Mouse (Mus musculus): ENCODE data around the gene Mxra7.
"Not testable (repeated sequence)": the region's sequence is repeated elsewhere in the genome, so short reads cannot be mapped to it uniquely, and the experiment has no call there.

The Mxra7 gene

DNA sequence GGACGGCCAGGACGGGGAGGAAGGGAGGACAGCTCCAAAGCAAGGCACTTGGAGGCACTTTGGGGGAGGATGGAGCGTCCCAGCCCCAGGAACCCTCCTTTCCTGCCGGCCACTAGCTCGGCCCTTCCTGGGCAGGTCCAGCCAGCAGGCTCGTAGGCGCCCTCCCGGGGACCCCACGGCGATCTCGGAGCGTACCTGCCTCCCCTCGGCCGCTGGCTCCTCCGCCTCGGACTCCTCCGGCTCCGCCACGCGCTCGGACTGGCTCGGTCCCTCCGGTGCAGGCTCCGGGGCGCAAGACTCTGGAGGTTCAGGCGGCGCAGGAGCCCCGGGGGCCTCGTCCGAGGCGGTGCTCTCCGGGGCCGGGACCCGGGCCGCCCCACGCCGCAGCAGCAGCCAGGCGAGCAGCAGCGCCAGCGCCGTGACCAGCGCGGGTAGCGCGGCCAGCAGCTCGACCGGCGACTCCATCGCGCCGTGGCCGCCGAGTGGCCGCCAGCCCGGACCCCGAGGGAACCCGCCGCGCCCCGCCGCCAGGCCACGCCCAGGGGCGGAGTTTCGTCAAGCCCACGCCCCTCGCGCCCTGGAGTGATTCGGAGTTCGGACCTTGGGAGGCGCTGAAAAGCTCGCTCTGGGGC, at the start of gene Mxra7:
TSS of gene Mxra7 (minus strand) at position 513 of the 632 bp plus-strand sequence.
- DNase-seq: peak; percentile 91

DNA sequence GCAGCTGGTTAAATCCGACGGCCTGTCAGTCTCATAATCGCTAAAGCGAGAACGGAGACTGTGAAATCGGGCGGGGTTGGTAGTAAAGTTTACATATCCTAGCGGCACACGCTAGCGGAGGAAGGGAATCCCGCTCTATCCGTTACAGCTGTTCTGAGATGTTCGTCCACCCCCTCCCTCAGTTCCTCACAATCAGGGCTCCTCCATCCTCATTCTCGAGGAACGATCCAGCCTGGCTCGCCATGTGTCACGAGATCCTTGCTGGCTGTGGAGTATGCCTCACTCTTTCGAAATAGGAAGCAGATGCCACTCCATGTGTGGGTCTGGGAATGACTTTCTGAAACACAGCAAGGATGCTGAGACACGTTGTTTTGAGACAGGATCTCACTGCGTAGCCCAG, 46.1 kb upstream of the Mxra7 start:
- DNase-seq: no peak

DNA sequence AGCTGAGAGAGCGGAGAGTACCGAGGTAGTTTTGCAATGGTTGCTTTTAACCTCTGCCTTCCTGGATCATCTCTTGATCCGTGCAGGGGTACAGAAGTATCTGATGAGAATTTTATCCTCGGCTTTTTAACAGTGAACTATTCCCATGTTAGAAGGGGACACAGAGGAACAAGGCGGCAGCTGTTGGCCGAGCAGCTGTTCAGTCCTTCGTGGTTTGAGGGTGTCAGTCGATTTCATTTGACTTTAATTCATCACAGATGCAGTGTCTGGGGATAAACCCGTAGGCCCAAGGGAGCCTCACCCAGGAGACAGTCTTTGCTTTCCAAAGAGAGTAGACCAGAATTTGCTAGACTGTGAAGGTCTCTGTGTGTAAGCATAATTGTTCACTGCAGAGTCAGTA, 43.7 kb upstream of the Mxra7 start:
- DNase-seq: no peak

GRCm38 (mm10) chr11:116869641-116870040, 41.8 kb upstream of the Mxra7 start:
- DNase-seq: no peak

- no peak for DNase-seq
Measured at GRCm38 (mm10) chr11:116869223-116869622, 41.4 kb upstream of the Mxra7 start.

DNA sequence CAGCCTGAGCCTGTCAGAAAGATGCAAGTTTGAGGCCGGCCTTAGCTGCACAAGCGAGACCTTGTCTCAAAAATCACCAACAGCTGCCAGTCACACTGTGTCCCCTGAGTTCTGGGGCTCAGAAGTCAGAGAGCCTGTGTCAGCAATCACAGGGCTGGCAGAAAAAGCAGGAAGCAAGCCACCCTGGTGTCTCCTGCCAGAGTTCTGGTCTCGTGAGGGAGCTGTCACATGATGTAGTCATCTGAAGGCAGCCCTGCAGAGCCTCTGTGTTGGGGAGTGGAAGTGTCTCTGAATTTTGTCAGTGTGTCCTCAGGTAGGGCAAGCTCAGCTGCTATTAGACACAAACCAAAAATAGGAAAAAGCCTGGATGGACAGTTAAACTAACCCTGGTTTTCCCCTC, 40.3 kb upstream of the Mxra7 start:
- no peak for DNase-seq

- no peak for DNase-seq
Measured at GRCm38 (mm10) chr11:116865945-116866585, 38.2 kb upstream of the Mxra7 start.

DNA sequence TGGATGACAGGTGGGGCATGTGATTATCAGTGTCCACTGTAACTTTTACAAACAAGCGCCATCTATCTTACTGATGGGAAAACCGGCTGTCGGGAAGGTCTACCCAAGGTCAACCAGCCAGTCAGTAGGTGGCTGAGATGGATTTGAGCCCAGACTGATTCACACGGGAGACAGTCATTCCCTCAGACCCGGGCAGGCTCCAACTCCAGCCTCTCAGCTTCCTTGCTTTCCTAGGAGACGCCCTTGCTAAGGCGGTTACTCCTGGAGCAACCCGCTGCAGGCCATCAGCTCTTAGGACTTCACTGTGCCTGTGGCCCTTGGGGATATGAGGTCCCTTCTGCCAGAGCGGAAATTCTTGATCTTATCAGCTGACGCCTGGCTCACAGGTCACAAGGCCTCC, 36.6 kb upstream of the Mxra7 start:
- no peak for DNase-seq

DNA sequence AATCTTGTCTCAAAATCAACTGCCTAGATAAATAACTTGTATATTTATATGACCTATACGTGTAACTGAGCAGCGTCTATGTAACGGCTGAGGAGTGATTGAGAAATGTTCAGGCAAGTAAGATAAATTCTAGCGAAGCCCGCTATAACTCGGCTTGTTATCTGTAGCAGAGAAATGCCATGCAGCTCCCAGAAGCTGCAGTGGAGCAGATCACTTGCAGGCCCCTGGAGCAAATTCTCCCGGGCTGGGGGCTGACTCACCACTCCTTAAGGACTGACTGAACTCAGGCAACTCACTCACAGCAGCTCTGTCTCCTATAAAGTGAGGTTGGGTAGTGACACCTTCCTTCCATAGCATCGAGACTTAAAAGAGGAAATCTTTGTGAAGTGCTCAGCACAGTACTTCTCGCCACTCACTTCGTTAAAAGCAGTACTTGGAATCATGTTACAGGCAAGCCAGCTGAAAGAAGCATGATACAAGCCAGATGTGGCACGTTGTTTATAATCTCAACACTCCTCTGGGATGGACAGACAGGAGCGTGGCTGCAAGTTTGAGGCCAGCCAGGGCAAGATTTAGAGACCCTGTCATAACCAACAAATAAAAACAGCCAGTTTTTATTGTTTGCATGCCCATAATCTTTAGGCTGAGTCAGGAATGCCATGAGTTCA, 29.5 kb upstream of the Mxra7 start:
- DNase-seq: no peak

GRCm38 (mm10) chr11:116854279-116854678, 26.4 kb upstream of the Mxra7 start:
- no peak for DNase-seq

- DNase-seq: peak; percentile 98
Measured at GRCm38 (mm10) chr11:116853512-116853928, 25.7 kb upstream of the Mxra7 start.

GRCm38 (mm10) chr11:116852891-116853511, 25.2 kb upstream of the Mxra7 start, which contains the start of gene Srsf2:
Srsf2 (minus strand) TSS chr11:116853094.
- peak; percentile 97 for DNase-seq

GRCm38 (mm10) chr11:116852291-116852890, 24.5 kb upstream of the Mxra7 start, which contains the start of gene Mfsd11:
Mfsd11 (plus strand) TSS chr11:116852440.
- peak; percentile 89 for DNase-seq

DNA sequence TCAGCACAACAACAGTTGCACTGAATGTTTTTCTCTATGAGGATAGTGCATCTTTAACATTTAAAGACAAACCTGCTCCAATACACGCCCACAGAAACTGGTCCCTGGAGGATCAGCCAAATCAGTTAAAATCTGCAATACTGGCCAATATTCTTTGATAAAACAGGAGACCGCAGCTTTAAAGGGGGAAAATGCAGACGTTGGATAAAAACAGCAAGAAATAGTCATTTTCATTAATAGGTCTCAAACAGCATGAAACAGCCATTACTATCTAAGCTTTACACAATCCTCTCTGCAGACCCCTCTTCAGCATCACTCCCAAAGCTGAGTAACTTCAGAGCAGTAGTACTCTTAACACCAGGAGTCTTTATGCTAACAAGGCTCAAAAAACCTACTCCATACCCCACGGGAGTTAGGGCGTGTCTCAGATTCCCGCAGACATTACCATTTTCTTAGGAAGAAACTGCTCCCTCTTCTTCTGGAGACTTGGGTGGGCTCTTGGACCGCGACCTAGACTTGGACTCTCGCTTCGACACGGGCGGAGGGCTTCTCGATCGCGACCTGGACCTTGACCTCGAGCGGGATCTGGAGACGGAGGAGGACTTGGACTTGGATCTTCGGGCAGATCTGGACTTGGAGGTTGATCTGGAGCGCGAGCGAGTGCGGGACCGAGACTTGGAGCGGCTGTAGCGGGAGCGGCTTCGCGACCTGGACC, 23.9 kb upstream of the Mxra7 start:
- no peak for DNase-seq

GRCm38 (mm10) chr11:116850833-116851477, 23.1 kb upstream of the Mxra7 start:
- DNase-seq: no peak

DNA sequence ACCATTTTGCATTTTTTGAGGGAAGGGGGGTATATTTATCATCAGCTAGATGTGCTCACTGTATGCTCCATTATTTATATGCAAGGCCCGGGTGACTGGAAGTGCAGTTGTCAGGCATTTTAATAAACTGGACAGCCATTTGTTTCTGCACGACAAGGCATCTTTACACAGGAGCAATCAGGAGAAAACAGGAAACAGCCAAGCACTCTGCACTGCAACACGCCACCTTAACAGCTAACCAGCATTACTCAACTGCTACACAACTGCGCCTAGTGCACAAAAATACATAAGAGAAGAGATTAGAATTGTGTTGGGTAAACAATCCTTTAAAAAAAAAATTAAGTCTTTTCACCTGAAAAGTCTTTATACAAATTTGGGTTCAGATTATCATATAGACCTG, 22.2 kb upstream of the Mxra7 start:
- DNase-seq: no peak

DNA sequence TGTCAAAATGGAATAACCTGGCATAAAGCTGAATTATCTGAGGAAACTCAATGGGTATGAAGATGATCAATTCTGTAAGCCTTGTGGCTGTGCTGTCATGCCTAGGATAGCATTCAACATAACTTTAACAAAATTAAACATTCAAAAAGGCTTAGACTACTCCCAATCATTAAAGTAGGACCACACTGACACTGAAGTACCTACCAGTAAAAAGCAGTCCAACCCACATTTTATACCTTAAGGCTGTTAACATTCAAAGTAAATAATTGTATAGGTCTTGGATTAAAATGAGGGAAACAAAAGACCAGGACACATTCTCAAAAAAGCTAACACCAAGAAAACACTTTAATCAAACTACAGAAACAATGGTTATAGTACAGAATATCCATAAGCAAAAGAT, 21.7 kb upstream of the Mxra7 start:
- DNase-seq: no peak

GRCm38 (mm10) chr11:116848877-116849178, 21.0 kb upstream of the Mxra7 start:
- DNase-seq: not testable (repeated sequence)

GRCm38 (mm10) chr11:116848086-116848876, 20.4 kb upstream of the Mxra7 start:
- DNase-seq: no peak

- no peak for DNase-seq
Measured at GRCm38 (mm10) chr11:116847187-116848085, 19.6 kb upstream of the Mxra7 start.
